Mouse (Mus musculus): ENCODE measurements around the gene Gm9732. TPM values are rescaled to one million over a fixed set of nuclear protein-coding genes. Genes with fewer than 3 reads are reported as not detected.
"Not testable (repeated sequence)": the region's sequence is repeated elsewhere in the genome, so short reads cannot be mapped to it uniquely, and the experiment has no call there.

Gm9732 gene
- polyA plus RNA-seq, 1 experiment from 2014 or later, result not detected

- H3K27ac ChIP-seq; H3K4me1 ChIP-seq; H3K4me2 ChIP-seq (replicated peaks); ATAC-seq (ENCODE audit: low FRiP score, low read depth); H3K9ac ChIP-seq; H3K4me3 ChIP-seq; H3K36me3 ChIP-seq; H3K27me3 ChIP-seq (replicated peaks); H3K9me3 ChIP-seq: not testable (repeated sequence)
- WGBS, result 64% methylated on average over 2 of the region's 2 CpGs
Observed at GRCm38 (mm10) chr14:43277468-43277867, 2.6 kb downstream of the Gm9732 start.

- WGBS, result 77% methylated on average over 4 of the region's 4 CpGs
- ATAC-seq (ENCODE audit: low FRiP score, low read depth), result not testable (repeated sequence)
Observed at GRCm38 (mm10) chr14:43278146-43278545, 3.3 kb downstream of the Gm9732 start.

GRCm38 (mm10) chr14:43278681-43279080 lies 3.8 kb downstream of the Gm9732 start:
- not testable (repeated sequence) for H3K4me3 ChIP-seq; H3K9ac ChIP-seq; H3K4me2 ChIP-seq (replicated peaks); ATAC-seq (ENCODE audit: low FRiP score, low read depth); H3K9me3 ChIP-seq; H3K27ac ChIP-seq; H3K4me1 ChIP-seq; H3K36me3 ChIP-seq; H3K27me3 ChIP-seq (replicated peaks)
- 92% methylated on average over 3 of the region's 3 CpGs for WGBS

More at GRCm38 (mm10) chr14:43278146-43278545, 3.3 kb downstream of the Gm9732 start:
- H3K9me3 ChIP-seq; H3K4me1 ChIP-seq; H3K27ac ChIP-seq; H3K36me3 ChIP-seq; H3K27me3 ChIP-seq (replicated peaks); H3K4me3 ChIP-seq; H3K9ac ChIP-seq; H3K4me2 ChIP-seq (replicated peaks): not testable (repeated sequence)

- not testable (repeated sequence) for H3K27me3 ChIP-seq (replicated peaks); ATAC-seq (ENCODE audit: low FRiP score, low read depth); H3K9me3 ChIP-seq; H3K9ac ChIP-seq; H3K4me1 ChIP-seq; H3K4me2 ChIP-seq (replicated peaks); H3K36me3 ChIP-seq; H3K4me3 ChIP-seq; H3K27ac ChIP-seq
- 83% methylated on average over 3 of the region's 3 CpGs for WGBS
Observed at GRCm38 (mm10) chr14:43293503-43293902, 18.7 kb downstream of the Gm9732 start, which contains the start of gene Gm8127. TSS of gene Gm8127 (minus strand) at chr14:43293832.

GRCm38 (mm10) chr14:43319516-43319915 lies 44.7 kb downstream of the Gm9732 start:
- H3K4me1 ChIP-seq; ATAC-seq (ENCODE audit: low FRiP score, low read depth); H3K9ac ChIP-seq; H3K4me3 ChIP-seq; H3K36me3 ChIP-seq; H3K9me3 ChIP-seq; H3K27ac ChIP-seq; H3K4me2 ChIP-seq (replicated peaks); H3K27me3 ChIP-seq (replicated peaks): not testable (repeated sequence)

- H3K9ac ChIP-seq; H3K4me3 ChIP-seq; H3K9me3 ChIP-seq; H3K27me3 ChIP-seq (replicated peaks); H3K36me3 ChIP-seq; H3K27ac ChIP-seq; H3K4me1 ChIP-seq; ATAC-seq (ENCODE audit: low FRiP score, low read depth); H3K4me2 ChIP-seq (replicated peaks): not testable (repeated sequence)
- WGBS, result 79% methylated on average over 2 of the region's 2 CpGs
Observed at GRCm38 (mm10) chr14:43328603-43329002, 53.8 kb downstream of the Gm9732 start.

- not testable (repeated sequence) for H3K36me3 ChIP-seq; ATAC-seq (ENCODE audit: low FRiP score, low read depth); H3K4me2 ChIP-seq (replicated peaks); H3K27me3 ChIP-seq (replicated peaks); H3K9me3 ChIP-seq; H3K27ac ChIP-seq; H3K4me3 ChIP-seq; H3K4me1 ChIP-seq; H3K9ac ChIP-seq
- 94% methylated on average over 11 of the region's 11 CpGs for WGBS
Observed at GRCm38 (mm10) chr14:43331362-43331880, 56.6 kb downstream of the Gm9732 start.

- not testable (repeated sequence) for H3K4me1 ChIP-seq; H3K9ac ChIP-seq; H3K4me3 ChIP-seq; H3K27me3 ChIP-seq (replicated peaks); H3K9me3 ChIP-seq; H3K36me3 ChIP-seq; H3K4me2 ChIP-seq (replicated peaks); H3K27ac ChIP-seq; ATAC-seq (ENCODE audit: low FRiP score, low read depth)
- WGBS, result 69% methylated on average over 1 of the region's 1 CpGs
Observed at GRCm38 (mm10) chr14:43337646-43338045, 62.8 kb downstream of the Gm9732 start.

GRCm38 (mm10) chr14:43347711-43348110 lies 72.9 kb downstream of the Gm9732 start, which contains the start of gene 1700001F09Rik:
TSS of gene 1700001F09Rik (minus strand) at chr14:43347811.
- H3K4me1 ChIP-seq; H3K4me3 ChIP-seq; ATAC-seq (ENCODE audit: low FRiP score, low read depth); H3K36me3 ChIP-seq; H3K27me3 ChIP-seq (replicated peaks); H3K9ac ChIP-seq; H3K9me3 ChIP-seq; H3K27ac ChIP-seq; H3K4me2 ChIP-seq (replicated peaks): not testable (repeated sequence)

GRCm38 (mm10) chr14:43352944-43353343 lies 78.1 kb downstream of the Gm9732 start:
- not testable (repeated sequence) for H3K4me1 ChIP-seq; H3K27me3 ChIP-seq (replicated peaks); H3K9ac ChIP-seq; H3K27ac ChIP-seq; H3K9me3 ChIP-seq; H3K36me3 ChIP-seq; H3K4me2 ChIP-seq (replicated peaks); H3K4me3 ChIP-seq; ATAC-seq (ENCODE audit: low FRiP score, low read depth)
- WGBS, result 94% methylated on average over 2 of the region's 2 CpGs

Other genes starting within 250 kb of the Gm9732 start
- not detected in 2 replicates for gene Gm8094, start 198.4 kb upstream of the Gm9732 start, polyA plus RNA-seq (2016; fragmentation: Nextera tagmentation; extraction: Ambion mirVana)
- gene Gm8104, start 174.4 kb upstream of the Gm9732 start, polyA plus RNA-seq (2016; fragmentation: Nextera tagmentation; extraction: Ambion mirVana), result not detected in 2 replicates
- gene Gm7233, start 95.2 kb upstream of the Gm9732 start, polyA plus RNA-seq (2016; fragmentation: Nextera tagmentation; extraction: Ambion mirVana), result not detected in 2 replicates
- gene Gm8122, start 39.7 kb upstream of the Gm9732 start, polyA plus RNA-seq (2016; fragmentation: Nextera tagmentation; extraction: Ambion mirVana), result not detected in 2 replicates
- not detected in 2 replicates for gene Gm8126, start 16.4 kb upstream of the Gm9732 start, polyA plus RNA-seq (2016; fragmentation: Nextera tagmentation; extraction: Ambion mirVana)
- not detected in 2 replicates for gene Gm8127, start 18.8 kb downstream of the Gm9732 start, polyA plus RNA-seq (2016; fragmentation: Nextera tagmentation; extraction: Ambion mirVana)
- gene 1700001F09Rik, start 72.8 kb downstream of the Gm9732 start, polyA plus RNA-seq (2016; fragmentation: Nextera tagmentation; extraction: Ambion mirVana), result not detected in 2 replicates
- gene Gm8138, start 141.3 kb downstream of the Gm9732 start, polyA plus RNA-seq (2016; fragmentation: Nextera tagmentation; extraction: Ambion mirVana), result not detected in 2 replicates

All from neural tube, embryonic 12.5 days (tissue).